In genomic region chr13:23621532-23622174, GRCm38 (mm10) we compare ENCODE assay signal across 8 mouse cellular contexts. TPM values are rescaled to one million over a fixed set of nuclear protein-coding genes. Genes with fewer than 3 reads are reported as not detected.
DNase-seq lines count a peak whose midpoint lies in the region; ATAC-seq lines count a peak whose summit lies in the region.

No protein-coding gene starts in this region.

- intact Hi-C loops in left cerebral cortex, postnatal 10 days (cut with DNase I) = loop anchor here (5.0 kb wide), 1 partner anchor 61 kb away; the partner anchor contains the start of genes Hist1h2ac and Hist1h2bc

- peak; percentile 74 for ATAC-seq in activated CD4-positive, CD25-positive, alpha-beta regulatory T cell, adult 4 months
- peak; percentile 74 for ATAC-seq in inflammation-experienced regulatory T-cells, adult 6 months
- peak; percentile 65 for ATAC-seq in megakaryocyte progenitor cell, adult 5-6 weeks (replicated peaks; ENCODE audit: poor library complexity)

- peak; percentile 53 to 62 for DNase-seq in cerebellum, postnatal 25 days
- peak; percentile 55 for DNase-seq in gastrocnemius, postnatal 10 days
- peak; percentile 73 to 76 for DNase-seq in left cerebral cortex, postnatal 10 days (ENCODE audit: extremely low spot score in 1 of 2, low spot score in 2 of 2)
- DNase-seq in right cerebral cortex, postnatal 14 days = peak; percentile 42
- no peak for DNase-seq in yolk sac, embryonic 10.5 days (ENCODE audit: low spot score)

RNA-seq across cellular contexts. Expression of gene Hist1h1e, which starts 0.7 kb away (rescaled TPM):
- polyA plus RNA-seq in activated CD4-positive, CD25-positive, alpha-beta regulatory T cell, adult 4 months (2017; shearing (Covaris generic)) = 10 to 100 TPM; 11.9 to 13.5 TPM
- total RNA-seq in gastrocnemius, postnatal 10 days (2021) = 100 to 1,000 TPM; 182 to 186 TPM
- polyA plus RNA-seq in inflammation-experienced regulatory T-cells, adult 6 months (2017; shearing (Covaris generic)) = 10 to 100 TPM in 1 of 3 experiments, 1 to 10 TPM in 2; 6.7 to 25.3 (median 9.4) TPM
- 10 to 100 TPM; 62.5 to 68.0 TPM for total RNA-seq in left cerebral cortex, postnatal 10 days (2021)
- 297 TPM in 2 replicates for total RNA-seq in megakaryocyte progenitor cell, adult 5-6 weeks (2015)
- total RNA-seq in megakaryocyte progenitor cell, adult 5-6 weeks (2017) = 260 and 272 TPM in 2 replicates

RNA-seq across cellular contexts. Expression of gene Hist1h2be, which starts 0.7 kb away (rescaled TPM):
- 1 to 10 TPM; 1.5 to 1.7 TPM for polyA plus RNA-seq in activated CD4-positive, CD25-positive, alpha-beta regulatory T cell, adult 4 months (2017; shearing (Covaris generic))
- 10 to 100 TPM; 36.6 to 38.0 TPM for total RNA-seq in gastrocnemius, postnatal 10 days (2021)
- polyA plus RNA-seq in inflammation-experienced regulatory T-cells, adult 6 months (2017; shearing (Covaris generic)) = 1 to 10 TPM in 2 of 3 experiments, under 1 TPM in 1; 0.92 to 3.6 (median 3.0) TPM
- 1 to 10 TPM; 6.8 to 7.2 TPM for total RNA-seq in left cerebral cortex, postnatal 10 days (2021)
- total RNA-seq in megakaryocyte progenitor cell, adult 5-6 weeks (2015) = 7.7 and 11.7 TPM in 2 replicates
- 85.8 and 90.5 TPM in 2 replicates for total RNA-seq in megakaryocyte progenitor cell, adult 5-6 weeks (2017)

RNA-seq across cellular contexts. Expression of gene Hist1h4d, which starts 40.3 kb away (rescaled TPM):
- 10 to 100 TPM; 36.8 to 39.3 TPM for polyA plus RNA-seq in activated CD4-positive, CD25-positive, alpha-beta regulatory T cell, adult 4 months (2017; shearing (Covaris generic))
- total RNA-seq in gastrocnemius, postnatal 10 days (2021) = 100 to 1,000 TPM; 165 to 171 TPM
- 10 to 100 TPM; 20.7 to 55.4 (median 27.7) TPM for polyA plus RNA-seq in inflammation-experienced regulatory T-cells, adult 6 months (2017; shearing (Covaris generic))
- 100 to 1,000 TPM; 134 to 145 TPM for total RNA-seq in left cerebral cortex, postnatal 10 days (2021)
- total RNA-seq in megakaryocyte progenitor cell, adult 5-6 weeks (2015) = 492 and 526 TPM in 2 replicates
- 951 and 1,054 TPM in 2 replicates for total RNA-seq in megakaryocyte progenitor cell, adult 5-6 weeks (2017)

RNA-seq across cellular contexts. Expression of gene Hist1h3d, which starts 46.1 kb away (rescaled TPM):
- not detected for polyA plus RNA-seq in activated CD4-positive, CD25-positive, alpha-beta regulatory T cell, adult 4 months (2017; shearing (Covaris generic))
- 10 to 100 TPM; 25.8 to 30.6 TPM for total RNA-seq in gastrocnemius, postnatal 10 days (2021)
- 1 to 10 TPM in 1 of 3 experiments, under 1 TPM in 1, not detected in 1; 0.56 to 1.3 TPM for polyA plus RNA-seq in inflammation-experienced regulatory T-cells, adult 6 months (2017; shearing (Covaris generic))
- 1 to 10 TPM; 8.4 to 9.1 TPM for total RNA-seq in left cerebral cortex, postnatal 10 days (2021)
- 105 and 131 TPM in 2 replicates for total RNA-seq in megakaryocyte progenitor cell, adult 5-6 weeks (2015)
- total RNA-seq in megakaryocyte progenitor cell, adult 5-6 weeks (2017) = 118 and 137 TPM in 2 replicates

RNA-seq across cellular contexts. Expression of gene Hist1h2ad, which starts 47.5 kb away (rescaled TPM):
- polyA plus RNA-seq in activated CD4-positive, CD25-positive, alpha-beta regulatory T cell, adult 4 months (2017; shearing (Covaris generic)) = 1 to 10 TPM in 1 of 2 experiments, not detected in 1; 2.3 TPM
- 10 to 100 TPM; 16.0 to 20.6 TPM for total RNA-seq in gastrocnemius, postnatal 10 days (2021)
- under 1 TPM in 1 of 3 experiments, not detected in 2; 0.99 TPM for polyA plus RNA-seq in inflammation-experienced regulatory T-cells, adult 6 months (2017; shearing (Covaris generic))
- 1 to 10 TPM; 5.8 to 9.4 TPM for total RNA-seq in left cerebral cortex, postnatal 10 days (2021)
- total RNA-seq in megakaryocyte progenitor cell, adult 5-6 weeks (2015) = 1.9 and 3.4 TPM in 2 replicates
- total RNA-seq in megakaryocyte progenitor cell, adult 5-6 weeks (2017) = 229 and 1,060 TPM in 2 replicates
